Mouse (Mus musculus): Measurements from ENCODE around the gene Atp1a2. TPM values are rescaled to one million over a fixed set of nuclear protein-coding genes. Genes with fewer than 3 reads are reported as not detected.

The Atp1a2 gene
- polyA plus RNA-seq, 1 experiment from 2014 or later: 17.0 TPM

DNA sequence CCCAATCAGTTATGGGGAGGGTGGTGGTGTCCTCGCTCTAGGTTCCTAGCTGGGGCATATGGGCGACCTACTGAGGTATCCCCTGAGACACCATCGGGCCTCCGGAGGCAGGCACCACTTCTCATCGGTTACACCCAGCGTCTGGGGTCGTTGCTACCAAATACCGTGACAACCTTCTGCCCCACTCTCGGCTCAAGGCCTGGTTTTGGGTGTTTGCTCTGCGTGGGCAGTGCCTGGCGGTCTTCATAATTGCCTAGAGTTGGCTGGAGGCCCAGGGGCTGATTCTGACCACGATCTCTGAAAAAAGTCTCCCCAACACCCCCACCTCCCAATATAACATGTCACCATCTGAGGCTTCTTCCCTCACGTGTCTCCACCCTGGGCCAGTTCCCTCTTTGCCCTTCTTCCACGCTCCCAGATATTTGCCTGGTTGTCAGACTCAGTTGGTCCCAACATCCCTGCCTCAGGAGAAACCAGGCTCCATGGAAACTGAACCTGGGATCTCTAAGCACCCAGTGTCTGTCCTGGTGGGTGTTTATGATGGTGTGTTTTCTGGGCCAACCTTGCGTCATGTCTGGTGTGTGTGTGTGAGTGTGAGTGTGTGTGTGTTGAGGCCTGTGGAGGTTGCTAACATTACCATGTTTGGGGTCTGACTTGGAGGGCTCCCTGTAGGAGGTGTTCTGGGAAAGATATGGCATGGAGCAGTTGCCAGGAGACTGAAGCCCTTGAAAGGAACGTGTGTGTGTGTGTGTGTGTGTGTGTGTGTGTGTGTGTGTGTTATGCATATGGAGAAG, 15.1 kb upstream of the Atp1a2 start:
- H3K4me1 ChIP-seq: peaks cover 28% of the 10 kb centered on the region
- 19% methylated on average over 16 of the region's 16 CpGs for WGBS
- peak overlapping the region; percentile 89 for H3K9ac ChIP-seq
- H3K4me2 ChIP-seq: peak overlapping the region; percentile 98
- H3K27me3 ChIP-seq (replicated peaks): peaks cover 12% of the 10 kb centered on the region; the same call in 1 of the 2 replicates
- peak overlapping the region; percentile 77 for H3K4me3 ChIP-seq
- H3K9me3 ChIP-seq: no peaks in the 10 kb centered on the region
- H3K36me3 ChIP-seq: peaks cover 5% of the 10 kb centered on the region; the same call in 1 of the 2 replicates
- no peak overlapping the region for H3K27ac ChIP-seq (replicated peaks)
- ATAC-seq (ENCODE audit: extremely low read depth, insufficient number of reproducible peaks, low FRiP score, low TSS enrichment): no peak

- H3K27ac ChIP-seq (replicated peaks): peak overlapping the region; percentile 89
- H3K4me2 ChIP-seq: peak overlapping the region; percentile 98
- H3K9me3 ChIP-seq: no peaks in the 10 kb centered on the region
- H3K4me1 ChIP-seq: peaks cover 28% of the 10 kb centered on the region
- H3K4me3 ChIP-seq: peak overlapping the region; percentile 77
- 0 out of 2 replicates have a peak, but pooled peaks cover 6% of the 10 kb centered on the region for H3K27me3 ChIP-seq (replicated peaks)
- under 1% methylated on average over 40 of the region's 55 CpGs for WGBS
- peak; percentile 83 for ATAC-seq (ENCODE audit: extremely low read depth, insufficient number of reproducible peaks, low FRiP score, low TSS enrichment)
- H3K36me3 ChIP-seq: 0 out of 2 replicates have a peak, but pooled peaks cover 5% of the 10 kb centered on the region
- peak overlapping the region; percentile 89 for H3K9ac ChIP-seq
Observed at GRCm38 (mm10) chr1:172311921-172312767, 14.3 kb upstream of the Atp1a2 start.

- Histone ChIP-seq H3K4me1 (peaks cover 28% of the 10 kb centered on the region), H3K9me3 (no peaks in the 10 kb centered on the region), H3K36me3 (0 out of 2 replicates have a peak, but pooled peaks cover 4% of the 10 kb centered on the region), H3K27ac (replicated peaks) (peak overlapping the region; percentile 89), H3K4me2 (peak overlapping the region; percentile 98), H3K9ac (peak overlapping the region; percentile 89), H3K27me3 (replicated peaks) (0 out of 2 replicates have a peak, but pooled peaks cover 6% of the 10 kb centered on the region), H3K4me3 (peak overlapping the region; percentile 77)
- 2% methylated on average over 23 of the region's 23 CpGs for WGBS
- ATAC-seq (ENCODE audit: extremely low read depth, insufficient number of reproducible peaks, low FRiP score, low TSS enrichment): no peak
Observed at GRCm38 (mm10) chr1:172311248-172311906, 13.5 kb upstream of the Atp1a2 start.

DNA sequence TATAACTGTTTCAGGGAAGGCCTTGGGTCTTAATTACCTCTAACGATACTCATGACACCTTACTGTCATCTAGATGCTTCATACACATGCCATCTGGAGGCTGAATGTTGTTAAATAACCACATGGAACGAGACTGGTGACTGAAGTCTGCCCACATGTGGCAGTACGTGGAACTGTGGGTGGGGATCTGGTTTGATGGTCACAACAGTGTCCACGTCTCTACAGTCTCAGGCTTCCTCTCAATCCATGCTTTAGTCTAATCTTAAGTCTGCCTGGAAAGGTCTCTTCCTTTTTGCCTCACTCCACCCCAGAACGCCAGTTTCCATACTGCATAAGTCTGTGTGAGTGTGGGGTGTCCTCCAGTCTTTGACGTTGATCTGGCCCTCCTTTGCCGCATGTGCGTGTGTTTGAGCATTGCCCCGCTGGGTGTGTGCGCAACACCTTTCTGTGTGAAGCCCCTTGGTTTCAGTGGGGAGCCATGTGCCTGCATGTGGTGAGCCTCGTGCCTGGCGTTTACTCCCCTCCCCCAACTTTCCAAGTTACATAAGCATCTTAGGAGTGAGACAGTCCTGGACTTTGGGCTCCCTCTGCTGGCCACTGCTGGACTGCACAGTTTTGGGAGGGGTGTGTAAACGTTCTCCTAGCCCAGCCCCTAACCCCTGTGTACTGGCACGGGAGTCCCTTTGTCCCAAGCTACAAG, 12.0 kb upstream of the Atp1a2 start:
- 0 out of 2 replicates have a peak, but pooled peaks cover 6% of the 10 kb centered on the region for H3K27me3 ChIP-seq (replicated peaks)
- peak; percentile 52; the same call in 1 of the 2 replicates for ATAC-seq (ENCODE audit: extremely low read depth, insufficient number of reproducible peaks, low FRiP score, low TSS enrichment)
- H3K9me3 ChIP-seq: no peaks in the 10 kb centered on the region
- peak overlapping the region; percentile 81 for H3K9ac ChIP-seq
- H3K4me2 ChIP-seq: peak overlapping the region; percentile 80
- H3K4me3 ChIP-seq: peak overlapping the region; percentile 47
- H3K36me3 ChIP-seq: no peaks in the 10 kb centered on the region
- peak overlapping the region; percentile 89 for H3K27ac ChIP-seq (replicated peaks)
- 2% methylated on average over 14 of the region's 14 CpGs for WGBS
- H3K4me1 ChIP-seq: peaks cover 28% of the 10 kb centered on the region

DNA sequence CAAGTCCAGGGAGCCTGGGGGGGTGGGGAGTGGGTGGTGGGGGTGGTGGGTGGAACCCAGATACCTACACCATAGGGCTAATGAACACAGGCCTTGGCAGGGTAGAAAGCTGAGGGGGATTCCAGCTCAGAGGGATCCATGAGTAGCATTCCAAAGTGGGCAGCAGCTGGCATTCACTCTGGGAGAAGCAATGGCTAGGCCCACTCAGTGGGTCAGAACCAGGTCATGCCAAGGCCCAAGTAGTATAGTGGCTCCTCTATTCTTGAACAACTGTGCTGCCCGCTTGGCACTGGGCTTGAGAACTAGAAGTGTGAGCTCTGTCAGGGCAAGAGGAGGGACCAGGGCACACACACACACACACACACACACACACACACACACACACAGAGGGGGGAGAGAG, 10.5 kb upstream of the Atp1a2 start:
- Histone ChIP-seq H3K9ac (peak overlapping the region; percentile 29), H3K36me3 (no peaks in the 10 kb centered on the region), H3K27ac (replicated peaks) (no peak overlapping the region), H3K4me1 (peaks cover 35% of the 10 kb centered on the region), H3K9me3 (no peaks in the 10 kb centered on the region), H3K4me2 (no peak overlapping the region), H3K27me3 (replicated peaks) (no peaks in the 10 kb centered on the region), H3K4me3 (no peak overlapping the region)
- ATAC-seq (ENCODE audit: extremely low read depth, insufficient number of reproducible peaks, low FRiP score, low TSS enrichment): no peak
- WGBS: 100% methylated on average over 1 of the region's 1 CpGs

DNA sequence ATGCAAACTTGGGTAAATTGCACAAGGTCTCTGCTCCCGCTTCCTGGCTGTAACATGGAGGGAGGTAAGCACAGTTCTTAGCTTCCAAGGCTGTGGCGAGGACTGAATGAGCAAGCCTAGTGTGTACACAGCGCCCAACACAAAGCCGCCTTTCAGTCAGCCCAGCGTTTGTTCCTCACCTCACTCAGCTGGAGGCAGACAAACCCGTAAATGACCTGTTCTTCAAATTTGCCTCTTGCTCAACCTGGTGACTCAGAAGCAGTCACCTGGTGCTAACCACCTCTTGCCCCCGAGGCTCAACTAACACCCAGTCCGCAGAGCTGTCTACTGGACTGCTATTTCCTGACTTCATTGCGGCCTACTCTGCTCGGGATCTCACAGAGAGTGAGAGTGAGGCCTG, 10.1 kb upstream of the Atp1a2 start:
- no peak overlapping the region for H3K27ac ChIP-seq (replicated peaks)
- no peaks in the 10 kb centered on the region for H3K36me3 ChIP-seq
- H3K4me2 ChIP-seq: no peak overlapping the region
- ATAC-seq (ENCODE audit: extremely low read depth, insufficient number of reproducible peaks, low FRiP score, low TSS enrichment): no peak
- no peaks in the 10 kb centered on the region for H3K9me3 ChIP-seq
- H3K4me1 ChIP-seq: peaks cover 33% of the 10 kb centered on the region
- H3K9ac ChIP-seq: peak overlapping the region; percentile 29
- H3K4me3 ChIP-seq: no peak overlapping the region
- H3K27me3 ChIP-seq (replicated peaks): no peaks in the 10 kb centered on the region
- WGBS: 63% methylated on average over 10 of the region's 10 CpGs

GRCm38 (mm10) chr1:172306885-172307284, 9.0 kb upstream of the Atp1a2 start:
- Histone ChIP-seq H3K9ac (no peak overlapping the region), H3K9me3 (no peaks in the 10 kb centered on the region), H3K27me3 (replicated peaks) (no peaks in the 10 kb centered on the region), H3K27ac (replicated peaks) (no peak overlapping the region), H3K4me3 (no peak overlapping the region), H3K4me1 (peaks cover 39% of the 10 kb centered on the region), H3K4me2 (no peak overlapping the region), H3K36me3 (no peaks in the 10 kb centered on the region)
- 64% methylated on average over 5 of the region's 6 CpGs for WGBS
- ATAC-seq (ENCODE audit: extremely low read depth, insufficient number of reproducible peaks, low FRiP score, low TSS enrichment): no peak

DNA sequence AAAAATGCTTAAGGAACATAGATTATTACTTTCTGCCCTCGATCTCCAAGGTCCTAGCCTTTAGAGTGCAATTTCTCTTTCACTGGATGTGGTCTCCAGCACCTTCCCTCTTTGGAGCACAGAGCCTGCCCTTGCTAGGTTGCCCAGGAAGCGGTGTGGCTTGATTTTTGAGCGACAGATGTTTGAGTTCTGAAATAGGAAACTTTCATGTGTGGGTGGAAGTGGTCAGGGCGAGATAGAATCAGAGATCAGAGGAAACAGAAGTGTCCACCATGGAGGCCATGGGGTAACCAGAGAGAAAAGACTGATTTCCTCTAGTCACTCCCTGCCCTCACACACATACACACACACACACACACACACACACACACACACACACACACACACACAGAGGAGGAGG, 8.3 kb upstream of the Atp1a2 start:
- WGBS: 65% methylated on average over 4 of the region's 4 CpGs
- Histone ChIP-seq H3K9me3 (no peaks in the 10 kb centered on the region), H3K4me1 (peaks cover 43% of the 10 kb centered on the region), H3K9ac (no peak overlapping the region), H3K4me2 (no peak overlapping the region), H3K36me3 (no peaks in the 10 kb centered on the region), H3K27me3 (replicated peaks) (no peaks in the 10 kb centered on the region), H3K27ac (replicated peaks) (no peak overlapping the region), H3K4me3 (no peak overlapping the region)
- no peak for ATAC-seq (ENCODE audit: extremely low read depth, insufficient number of reproducible peaks, low FRiP score, low TSS enrichment)

DNA sequence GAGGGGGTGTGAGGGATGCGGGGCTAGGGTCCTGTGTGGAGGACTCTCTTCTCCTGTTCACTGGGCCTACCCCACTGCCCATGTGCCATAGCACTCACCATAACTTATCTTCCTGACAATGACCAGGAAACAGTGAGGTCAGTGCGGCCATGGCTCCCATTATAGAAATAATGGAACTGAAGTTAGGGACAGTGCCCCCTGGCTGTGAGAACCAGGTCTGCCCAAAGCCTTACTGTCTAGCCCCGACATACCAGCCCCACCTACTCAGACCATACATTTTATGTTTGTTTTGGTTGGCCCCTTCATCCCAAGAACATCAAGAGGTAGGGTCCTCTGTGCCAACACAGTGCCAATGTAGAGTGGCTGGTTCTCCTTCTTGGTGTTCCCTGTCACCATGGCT, 7.8 kb upstream of the Atp1a2 start:
- Histone ChIP-seq H3K27me3 (replicated peaks) (no peaks in the 10 kb centered on the region), H3K36me3 (no peaks in the 10 kb centered on the region), H3K9ac (no peak overlapping the region), H3K4me1 (peaks cover 43% of the 10 kb centered on the region), H3K27ac (replicated peaks) (no peak overlapping the region), H3K9me3 (no peaks in the 10 kb centered on the region), H3K4me3 (no peak overlapping the region), H3K4me2 (no peak overlapping the region)
- ATAC-seq (ENCODE audit: extremely low read depth, insufficient number of reproducible peaks, low FRiP score, low TSS enrichment): no peak
- 73% methylated on average over 3 of the region's 3 CpGs for WGBS

DNA sequence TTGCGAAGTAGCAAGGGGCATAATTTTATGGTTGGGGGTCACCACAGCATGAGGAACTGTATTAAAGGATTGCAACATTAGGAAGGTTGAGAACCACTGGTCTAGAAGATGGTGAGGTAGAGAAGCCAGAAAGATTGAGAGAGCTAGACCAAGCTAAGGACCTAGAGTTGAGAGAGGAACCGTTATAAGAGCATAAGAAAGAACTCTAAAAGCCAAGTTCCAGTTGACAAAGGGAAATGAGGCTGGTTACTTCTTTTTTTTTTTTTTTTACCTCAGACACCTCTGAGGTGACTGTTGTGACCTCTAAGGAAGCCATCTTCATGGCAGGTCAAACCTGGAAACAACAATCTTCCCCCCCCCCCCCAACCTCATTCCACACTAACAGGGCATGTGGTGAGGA, 7.3 kb upstream of the Atp1a2 start:
- Histone ChIP-seq H3K4me1 (peaks cover 43% of the 10 kb centered on the region), H3K4me2 (no peak overlapping the region), H3K36me3 (no peaks in the 10 kb centered on the region), H3K9me3 (no peaks in the 10 kb centered on the region), H3K27me3 (replicated peaks) (no peaks in the 10 kb centered on the region), H3K9ac (no peak overlapping the region), H3K4me3 (no peak overlapping the region), H3K27ac (replicated peaks) (no peak overlapping the region)
- 91% methylated on average over 2 of the region's 2 CpGs for WGBS
- no peak for ATAC-seq (ENCODE audit: extremely low read depth, insufficient number of reproducible peaks, low FRiP score, low TSS enrichment)

All from heart, embryonic 13.5 days (tissue).